Mouse (Mus musculus) forebrain, embryonic 12.5 days (tissue): Measurements from ENCODE around the gene Gm4881. TPM values are rescaled to one million over a fixed set of nuclear protein-coding genes. Genes with fewer than 3 reads are reported as not detected.

ENCODE experiments used
- ATAC-seq: fragments of 200-750 bp; cut with Nextera tagmentation; 2 replicates; pipeline ENCODE4 v1.8.0; 2017; ENCODE audit warnings: moderate TSS enrichment; ENCODE audit not compliant: low FRiP score
- H3K27ac ChIP-seq: fragments of 300-500 bp; sonication (generic); 2 replicates; pipeline ENCODE4 v1.5.1; 2016; ENCODE audit warnings: mild to moderate bottlenecking
- H3K27me3 ChIP-seq: fragments of 300-500 bp; sonication (generic); 2 replicates; pipeline ENCODE4 v1.6.1; 2016; ENCODE audit warnings: mild to moderate bottlenecking
- H3K36me3 ChIP-seq: fragments of 300-500 bp; sonication (generic); replicated peaks from 2 replicates; pipeline ENCODE4 v1.6.1; 2016; ENCODE audit warnings: mild to moderate bottlenecking
- H3K4me1 ChIP-seq: fragments of 300-500 bp; sonication (generic); 2 replicates; pipeline ENCODE4 v1.6.1; 2016
- H3K4me2 ChIP-seq: fragments of 300-500 bp; sonication (generic); 2 replicates; pipeline ENCODE4 v1.6.1; 2016; ENCODE audit warnings: mild to moderate bottlenecking, moderate library complexity
- H3K4me3 ChIP-seq: fragments of 300-500 bp; sonication (generic); replicated peaks from 2 replicates; pipeline ENCODE4 v1.5.1; 2016; ENCODE audit warnings: mild to moderate bottlenecking
- H3K9ac ChIP-seq: fragments of 300-500 bp; sonication (generic); 2 replicates; pipeline ENCODE4 v1.6.1; 2016; ENCODE audit warnings: mild to moderate bottlenecking
- H3K9me3 ChIP-seq: fragments of 300-500 bp; sonication (generic); 2 replicates; pipeline ENCODE4 v1.6.1; 2016
- WGBS: fragments of 180-500 bp; shearing (Covaris S2); methylation state at CpG from one replicate; pipeline ENCODE4 v1.1.7; 2016; 5-methylcytosine and 5-hydroxymethylcytosine counted together
- polyA plus RNA-seq: library from polyadenylated mRNA; unstranded; fragments of >200 nt; fragmentation: Nextera tagmentation; extraction: Ambion mirVana; gene quantifications from 2 replicates; pipeline ENCODE4 v1.2.1, GENCODE M21; 2016

The Gm4881 gene
- polyA plus RNA-seq, 1 experiment from 2014 or later = 1.0 TPM

- Histone ChIP-seq H3K4me2 (peak within 1 kb of the TSS; percentile 83), H3K4me1 (peaks cover 10% of the 10 kb centered on the region), H3K9me3 (no peaks in the 10 kb centered on the region), H3K27me3 (no peaks in the 10 kb centered on the region), H3K4me3 (peak within 1 kb of the TSS; percentile 68), H3K36me3 (no peaks in the 10 kb centered on the region), H3K9ac (peak within 1 kb of the TSS; percentile 66), H3K27ac (peak within 1 kb of the TSS; percentile 50; the same call in 1 of the 2 replicates)
- WGBS = under 1% methylated on average over 45 of the region's 45 CpGs
- ATAC-seq = peak; percentile 92
These were observed 27.9 kb upstream of the Gm4881 start, which contains the start of gene Rabac1 for GRCm38 (mm10) chr7:24971972-24972893. TSS of gene Rabac1 (minus strand) at chr7:24972754.

- ATAC-seq = 0 out of 2 replicates have a peak, but pooled peaks have one; percentile 7
- H3K36me3 ChIP-seq = no peaks in the 10 kb centered on the region
- H3K4me1 ChIP-seq = peaks cover 10% of the 10 kb centered on the region
- H3K27ac ChIP-seq = peak overlapping the region; percentile 50; the same call in 1 of the 2 replicates
- WGBS = 9% methylated on average over 19 of the region's 19 CpGs
- H3K9ac ChIP-seq = peak overlapping the region; percentile 66; the same call in 1 of the 2 replicates
- H3K27me3 ChIP-seq = no peaks in the 10 kb centered on the region
- H3K4me2 ChIP-seq = peak overlapping the region; percentile 83
- H3K9me3 ChIP-seq = no peaks in the 10 kb centered on the region
- peak overlapping the region; percentile 68 for H3K4me3 ChIP-seq
These were observed 27.1 kb upstream of the Gm4881 start for GRCm38 (mm10) chr7:24971261-24971971.

- Histone ChIP-seq H3K4me3 (no peak overlapping the region), H3K9ac (no peak overlapping the region), H3K4me2 (no peak overlapping the region), H3K9me3 (no peaks in the 10 kb centered on the region), H3K4me1 (peaks cover 10% of the 10 kb centered on the region), H3K27me3 (no peaks in the 10 kb centered on the region), H3K27ac (no peak overlapping the region), H3K36me3 (no peaks in the 10 kb centered on the region)
- ATAC-seq = no peak
- WGBS = 94% methylated on average over 3 of the region's 3 CpGs
These were observed 26.0 kb upstream of the Gm4881 start for GRCm38 (mm10) chr7:24970341-24970740.

GRCm38 (mm10) chr7:24969805-24970204, 25.5 kb upstream of the Gm4881 start:
- 77% methylated on average over 12 of the region's 12 CpGs for WGBS
- Histone ChIP-seq H3K4me2 (no peak overlapping the region), H3K4me3 (no peak overlapping the region), H3K9ac (no peak overlapping the region), H3K27ac (no peak overlapping the region), H3K27me3 (no peaks in the 10 kb centered on the region), H3K4me1 (peaks cover 10% of the 10 kb centered on the region), H3K9me3 (no peaks in the 10 kb centered on the region), H3K36me3 (no peaks in the 10 kb centered on the region)
- no peak for ATAC-seq

GRCm38 (mm10) chr7:24968463-24968862, 24.2 kb upstream of the Gm4881 start:
- H3K4me2 ChIP-seq = no peak overlapping the region
- ATAC-seq = no peak
- no peaks in the 10 kb centered on the region for H3K36me3 ChIP-seq
- H3K4me1 ChIP-seq = peaks cover 10% of the 10 kb centered on the region
- no peak overlapping the region for H3K4me3 ChIP-seq
- 69% methylated on average over 6 of the region's 6 CpGs for WGBS
- no peak overlapping the region for H3K9ac ChIP-seq
- no peak overlapping the region for H3K27ac ChIP-seq
- no peaks in the 10 kb centered on the region for H3K9me3 ChIP-seq
- no peaks in the 10 kb centered on the region for H3K27me3 ChIP-seq

- WGBS = 85% methylated on average over 8 of the region's 8 CpGs
- Histone ChIP-seq H3K36me3 (no peaks in the 10 kb centered on the region), H3K9me3 (no peaks in the 10 kb centered on the region), H3K27me3 (no peaks in the 10 kb centered on the region), H3K27ac (no peak overlapping the region), H3K9ac (no peak overlapping the region), H3K4me3 (no peak overlapping the region), H3K4me1 (peaks cover 10% of the 10 kb centered on the region), H3K4me2 (no peak overlapping the region)
- no peak for ATAC-seq
These were observed 23.7 kb upstream of the Gm4881 start for GRCm38 (mm10) chr7:24967966-24968365.

GRCm38 (mm10) chr7:24964897-24965535, 20.7 kb upstream of the Gm4881 start:
- H3K36me3 ChIP-seq = no peaks in the 10 kb centered on the region
- H3K4me3 ChIP-seq = no peak overlapping the region
- H3K4me1 ChIP-seq = no peaks in the 10 kb centered on the region
- H3K9ac ChIP-seq = no peak overlapping the region
- no peak overlapping the region for H3K4me2 ChIP-seq
- H3K27ac ChIP-seq = no peak overlapping the region
- WGBS = 15% methylated on average over 5 of the region's 5 CpGs
- peak; percentile 41; the same call in 1 of the 2 replicates for ATAC-seq
- H3K27me3 ChIP-seq = no peaks in the 10 kb centered on the region
- H3K9me3 ChIP-seq = no peaks in the 10 kb centered on the region

- no peaks in the 10 kb centered on the region for H3K36me3 ChIP-seq
- 86% methylated on average over 2 of the region's 2 CpGs for WGBS
- no peaks in the 10 kb centered on the region for H3K4me1 ChIP-seq
- no peak overlapping the region for H3K4me2 ChIP-seq
- H3K9me3 ChIP-seq = no peaks in the 10 kb centered on the region
- H3K9ac ChIP-seq = no peak overlapping the region
- no peak for ATAC-seq
- no peak overlapping the region for H3K27ac ChIP-seq
- no peak overlapping the region for H3K4me3 ChIP-seq
- H3K27me3 ChIP-seq = no peaks in the 10 kb centered on the region
These were observed 20.0 kb upstream of the Gm4881 start for GRCm38 (mm10) chr7:24964288-24964687.

GRCm38 (mm10) chr7:24955226-24955625, 10.9 kb upstream of the Gm4881 start:
- H3K4me2 ChIP-seq = peak overlapping the region; percentile 66
- H3K9me3 ChIP-seq = no peaks in the 10 kb centered on the region
- H3K27me3 ChIP-seq = peaks cover 73% of the 10 kb centered on the region
- ATAC-seq = no peak
- no peaks in the 10 kb centered on the region for H3K36me3 ChIP-seq
- peaks cover 35% of the 10 kb centered on the region for H3K4me1 ChIP-seq
- H3K4me3 ChIP-seq = peak overlapping the region; percentile 43
- no peak overlapping the region for H3K27ac ChIP-seq
- H3K9ac ChIP-seq = no peak overlapping the region
- WGBS = 2% methylated on average over 33 of the region's 33 CpGs

- peaks cover 41% of the 10 kb centered on the region for H3K4me1 ChIP-seq
- no peaks in the 10 kb centered on the region for H3K9me3 ChIP-seq
- no peak overlapping the region for H3K27ac ChIP-seq
- peaks cover 80% of the 10 kb centered on the region for H3K27me3 ChIP-seq
- H3K4me3 ChIP-seq = peak overlapping the region; percentile 43
- 2% methylated on average over 25 of the region's 30 CpGs for WGBS
- no peaks in the 10 kb centered on the region for H3K36me3 ChIP-seq
- H3K4me2 ChIP-seq = peak overlapping the region; percentile 66
- peak overlapping the region; percentile 57 for H3K9ac ChIP-seq
- ATAC-seq = no peak
These were observed 10.2 kb upstream of the Gm4881 start for GRCm38 (mm10) chr7:24954450-24954849.

GRCm38 (mm10) chr7:24953966-24954365, 9.7 kb upstream of the Gm4881 start:
- H3K4me1 ChIP-seq = peaks cover 45% of the 10 kb centered on the region
- peak overlapping the region; percentile 43 for H3K4me3 ChIP-seq
- 1% methylated on average over 24 of the region's 24 CpGs for WGBS
- H3K36me3 ChIP-seq = no peaks in the 10 kb centered on the region
- no peak for ATAC-seq
- peaks cover 85% of the 10 kb centered on the region for H3K27me3 ChIP-seq
- no peaks in the 10 kb centered on the region for H3K9me3 ChIP-seq
- no peak overlapping the region for H3K27ac ChIP-seq
- H3K9ac ChIP-seq = peak overlapping the region; percentile 57
- peak overlapping the region; percentile 66 for H3K4me2 ChIP-seq
